Mouse (Mus musculus) layer of hippocampus, adult 2 months (tissue): ENCODE measurements around the gene Sft2d2. TPM values are rescaled to one million over a fixed set of nuclear protein-coding genes. Genes with fewer than 3 reads are reported as not detected.
A peak's percentile ranks its signal among the peaks of the same experiment; 100 is the strongest.

Experiments
- DNase-seq, 2 experiments: peaks; one replicate each; pipeline ENCODE4 v3.0.0; 2022; ENCODE audit warnings: low spot score in 2 of 2
- H3K27ac ChIP-seq: fragments of 200-600 bp; 2 replicates; pipeline ENCODE4 v1.8.1; 2022
- H3K4me3 ChIP-seq: fragments of 200-600 bp; 2 replicates; pipeline ENCODE4 v1.8.1; 2022; ENCODE audit warnings: mild to moderate bottlenecking
- CTCF ChIP-seq: fragments of 200-600 bp; conservative IDR thresholded peaks from 2 replicates; pipeline ENCODE4 v1.8.1; 2022; ENCODE audit warnings: antibody characterized with exemption, mild to moderate bottlenecking, moderate library complexity
- long read RNA-seq, 2 experiments: library from polyadenylated mRNA; stranded (forward); transcript quantifications; one replicate each; pipeline ENCODE4 v2.0.0; 2021; ENCODE audit warnings: borderline mapping rate in 2 of 2
- total RNA-seq, 2 experiments: library from RNA; stranded (reverse); gene quantifications; 2 replicates each; pipeline ENCODE4 v1.2.3; 2021

The Sft2d2 gene
- total RNA-seq, result 10 to 100 TPM; 13.4 to 13.7 TPM
- long read RNA-seq, experiment 1, full-length matches to known transcripts, result 4 of 11 reads
- long read RNA-seq, experiment 1, partial matches to known transcripts, result 2 of 11 reads
- long read RNA-seq, experiment 1, other reads (novel, unspliced or antisense), result 5 of 11 reads
- long read RNA-seq, experiment 2, full-length matches to known transcripts, result 15 of 19 reads
- long read RNA-seq, experiment 2, partial matches to known transcripts, result 1 of 19 reads
- long read RNA-seq, experiment 2, other reads (novel, unspliced or antisense), result 3 of 19 reads

DNA sequence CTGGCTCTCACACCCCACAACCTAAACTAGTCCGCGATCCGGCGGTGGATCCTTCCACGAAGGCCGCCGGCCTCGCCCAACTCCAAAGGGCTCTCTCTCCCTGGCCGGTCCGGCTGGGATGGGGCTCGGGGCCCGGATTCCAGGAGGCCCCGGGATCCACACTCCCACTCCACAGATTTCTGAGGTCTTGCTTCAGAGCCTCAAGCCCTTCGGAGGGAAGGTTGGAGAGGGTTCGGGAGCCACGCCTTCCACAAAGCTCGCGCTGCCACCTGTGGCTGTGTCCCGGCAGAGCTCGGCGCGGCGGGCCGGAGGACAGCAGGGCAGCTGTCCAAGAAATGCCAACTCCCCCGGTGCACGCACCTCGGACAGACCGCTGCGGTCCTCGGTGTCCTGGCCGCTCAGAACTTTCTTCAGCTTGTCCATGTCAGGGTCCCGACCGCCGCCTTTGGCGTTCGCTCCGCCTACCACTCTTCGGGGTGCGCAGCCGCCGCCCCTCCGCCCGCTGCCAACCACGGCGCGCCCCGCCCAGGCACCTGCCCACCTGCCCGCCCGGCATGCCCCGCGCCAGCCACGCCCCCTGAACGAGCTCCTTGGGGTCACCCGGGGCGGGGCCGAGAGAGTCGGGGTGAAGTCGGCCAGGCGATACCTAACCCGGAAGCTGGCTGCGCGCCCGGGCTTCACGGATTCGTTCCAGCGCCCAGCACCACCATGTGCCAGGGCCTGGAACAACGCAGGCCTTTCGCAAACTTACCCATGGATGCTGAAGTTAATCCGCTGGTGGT lies at the start of gene Sft2d2:
TSS of gene Sft2d2 (minus strand) at position 559 of the 782 bp plus-strand sequence.
- peak; percentile 58 for TF ChIP-seq CTCF
- H3K4me3 ChIP-seq, result peak within 1 kb of the TSS; percentile 73
- H3K27ac ChIP-seq, result peak within 1 kb of the TSS; percentile 81
- peak; percentile 66 to 69 for DNase-seq

- Histone ChIP-seq H3K27ac (peak within 1 kb of the TSS; percentile 89), H3K4me3 (peak within 1 kb of the TSS; percentile 74)
- peak; percentile 18 for TF ChIP-seq CTCF
- peak; percentile 97 for DNase-seq
Observed at GRCm38 (mm10) chr1:165236321-165237298, 42.4 kb upstream of the Sft2d2 start, which contains the start of gene Tiprl. Gene Tiprl (minus strand): TSS chr1:165236996.

GRCm38 (mm10) chr1:165235846-165236245 lies 41.6 kb upstream of the Sft2d2 start:
- no peak for TF ChIP-seq CTCF
- peak overlapping the region; percentile 74 for H3K4me3 ChIP-seq
- peak overlapping the region; percentile 89 for H3K27ac ChIP-seq
- DNase-seq, result no peak

GRCm38 (mm10) chr1:165233806-165234205 lies 39.6 kb upstream of the Sft2d2 start:
- H3K4me3 ChIP-seq, result no peak overlapping the region
- H3K27ac ChIP-seq, result no peak overlapping the region
- no peak for DNase-seq
- no peak for TF ChIP-seq CTCF

GRCm38 (mm10) chr1:165230691-165231090 lies 36.5 kb upstream of the Sft2d2 start:
- DNase-seq, result no peak
- Histone ChIP-seq H3K4me3 (no peak overlapping the region), H3K27ac (no peak overlapping the region)
- peak; percentile 58 for TF ChIP-seq CTCF

- no peak for DNase-seq
- TF ChIP-seq CTCF, result no peak
- no peak overlapping the region for H3K4me3 ChIP-seq
- no peak overlapping the region for H3K27ac ChIP-seq
Observed at GRCm38 (mm10) chr1:165229577-165229976, 35.3 kb upstream of the Sft2d2 start.

GRCm38 (mm10) chr1:165217023-165217589 lies 22.9 kb upstream of the Sft2d2 start:
- TF ChIP-seq CTCF, result no peak
- DNase-seq, result no peak
- Histone ChIP-seq H3K27ac (no peak overlapping the region), H3K4me3 (no peak overlapping the region)

DNA sequence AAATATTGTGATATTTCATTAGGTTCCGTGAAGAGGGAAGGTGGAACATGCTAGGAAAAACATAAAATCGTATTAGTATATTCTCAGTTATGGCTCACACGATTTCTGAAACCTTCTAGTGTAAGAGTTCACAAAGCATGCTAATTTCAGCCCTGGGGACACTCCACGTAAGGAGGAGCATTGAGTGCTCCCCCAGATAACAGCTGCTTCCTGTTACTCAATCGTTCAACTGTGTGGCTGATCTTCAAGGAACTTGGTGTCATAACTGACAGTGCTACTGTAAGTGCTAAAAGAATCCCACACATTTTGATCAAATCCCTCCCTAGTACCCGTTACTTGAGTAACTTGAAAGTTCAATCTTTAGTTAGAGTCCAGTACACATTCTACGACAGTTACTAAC lies 21.6 kb upstream of the Sft2d2 start:
- H3K4me3 ChIP-seq, result no peak overlapping the region
- no peak for TF ChIP-seq CTCF
- H3K27ac ChIP-seq, result no peak overlapping the region
- no peak for DNase-seq

DNA sequence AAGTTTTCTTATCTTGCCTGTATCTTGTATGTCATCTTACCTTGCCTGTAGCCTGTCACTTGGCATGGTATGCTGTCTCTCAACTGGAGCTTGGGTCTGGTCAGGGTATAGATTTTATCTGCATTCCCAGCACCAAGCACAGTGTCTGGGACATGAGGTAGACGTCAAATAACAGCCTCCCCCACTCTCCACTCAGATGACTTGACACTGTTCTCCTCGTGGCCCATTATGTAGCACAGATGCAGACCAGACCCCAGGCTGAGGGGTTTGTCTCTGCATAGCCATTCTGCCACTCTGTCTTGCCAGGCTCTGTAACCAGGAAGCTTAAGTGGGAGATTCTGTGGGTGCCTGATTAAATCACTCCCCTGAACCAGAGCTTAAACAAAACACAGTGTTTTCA lies 11.4 kb upstream of the Sft2d2 start:
- TF ChIP-seq CTCF, result no peak
- no peak for DNase-seq
- Histone ChIP-seq H3K4me3 (no peak overlapping the region), H3K27ac (no peak overlapping the region)

GRCm38 (mm10) chr1:165203488-165204035 lies 9.3 kb upstream of the Sft2d2 start:
- H3K4me3 ChIP-seq, result no peak overlapping the region
- no peak overlapping the region for H3K27ac ChIP-seq
- DNase-seq, result no peak
- no peak for TF ChIP-seq CTCF

- TF ChIP-seq CTCF, result no peak
- Histone ChIP-seq H3K4me3 (no peak overlapping the region), H3K27ac (no peak overlapping the region)
- DNase-seq, result no peak
Observed at GRCm38 (mm10) chr1:165201445-165202012, 7.3 kb upstream of the Sft2d2 start.

GRCm38 (mm10) chr1:165200748-165201147 lies 6.5 kb upstream of the Sft2d2 start:
- H3K27ac ChIP-seq, result no peak overlapping the region
- no peak overlapping the region for H3K4me3 ChIP-seq
- TF ChIP-seq CTCF, result no peak
- DNase-seq, result no peak
